Mouse (Mus musculus) adrenal gland, adult 18-20 months (tissue): ENCODE data around the gene Bst2. TPM values are rescaled to one million over a fixed set of nuclear protein-coding genes. Genes with fewer than 3 reads are reported as not detected.

Experiments used
- DNase-seq, 2 experiments: peaks; one replicate each; pipeline ENCODE4 v3.0.0; 2021 to 2022; ENCODE audit warnings: low spot score in 2 of 2
- long read RNA-seq, 2 experiments: library from polyadenylated mRNA; stranded (forward); transcript quantifications; one replicate each; pipeline ENCODE4 v2.0.0; 2021
- total RNA-seq, 2 experiments: library from RNA; stranded (reverse); gene quantifications; 1 replicate in 1 of 2; 2 replicates in 1 of 2; pipeline ENCODE4 v1.2.3; 2021

Bst2 gene
- 10 to 100 TPM; 64.5 to 77.9 TPM for total RNA-seq
- long read RNA-seq, experiment 1, transcript Bst2-201 (5 exons, 792 nt) = major isoform, 21 of 21 reads
- long read RNA-seq, experiment 1, partial matches to known transcripts = 0 of 21 reads
- long read RNA-seq, experiment 1, other reads (novel, unspliced or antisense) = 0 of 21 reads
- long read RNA-seq, experiment 2, transcript Bst2-201 (5 exons, 792 nt) = major isoform, 63 of 66 reads
- long read RNA-seq, experiment 2, partial matches to known transcripts = 2 of 66 reads
- long read RNA-seq, experiment 2, other reads (novel, unspliced or antisense) = 1 of 66 reads

GRCm38 (mm10) chr8:71537028-71537867, at the start of gene Bst2:
Gene Bst2, minus strand, starts transcription at chr8:71537456.
- DNase-seq = peak; percentile 79

DNA sequence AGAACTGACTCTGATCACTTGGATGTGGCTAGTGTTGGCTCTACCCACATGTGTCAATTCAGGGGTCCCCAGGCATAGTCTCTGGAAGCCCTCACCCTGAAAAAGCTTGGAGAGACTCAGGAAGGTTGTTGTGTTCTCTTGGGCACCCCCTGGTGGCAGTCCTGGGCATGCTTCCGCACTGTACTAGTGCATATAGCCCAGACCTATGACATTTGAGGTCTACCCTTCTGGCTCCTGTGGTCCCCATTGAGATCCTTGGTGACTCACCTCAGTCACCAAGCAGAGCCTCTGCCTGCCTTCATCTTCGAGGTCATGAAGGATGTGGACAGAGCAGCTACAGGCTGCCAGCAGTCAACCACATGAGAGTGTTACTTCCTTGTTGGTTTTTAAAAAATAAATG, 49.6 kb upstream of the Bst2 start:
- DNase-seq = peak in 1 of 2 experiments; percentile 60

DNA sequence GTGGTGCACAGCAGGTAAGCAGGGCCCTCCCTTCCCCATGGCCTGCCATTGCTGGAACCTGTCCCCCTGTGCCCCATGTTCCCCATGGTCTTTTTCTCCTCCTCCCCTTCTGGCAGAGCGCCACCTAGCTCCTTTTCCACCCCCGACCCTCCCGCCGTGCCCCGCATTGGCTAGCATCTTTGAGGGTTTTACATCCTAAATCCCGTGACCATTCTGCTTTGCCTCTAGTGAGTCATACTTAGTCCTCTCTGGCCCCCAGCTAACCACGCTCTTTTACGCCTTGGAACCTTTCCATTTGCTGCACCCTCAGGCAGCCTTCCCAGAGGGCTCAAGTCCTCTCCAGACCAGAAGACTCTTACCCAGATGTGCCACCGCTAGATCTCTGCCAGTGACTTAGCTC, 42.9 kb upstream of the Bst2 start:
- no peak for DNase-seq

- DNase-seq = no peak
Observed at GRCm38 (mm10) chr8:71579476-71579875, 42.2 kb upstream of the Bst2 start.

DNA sequence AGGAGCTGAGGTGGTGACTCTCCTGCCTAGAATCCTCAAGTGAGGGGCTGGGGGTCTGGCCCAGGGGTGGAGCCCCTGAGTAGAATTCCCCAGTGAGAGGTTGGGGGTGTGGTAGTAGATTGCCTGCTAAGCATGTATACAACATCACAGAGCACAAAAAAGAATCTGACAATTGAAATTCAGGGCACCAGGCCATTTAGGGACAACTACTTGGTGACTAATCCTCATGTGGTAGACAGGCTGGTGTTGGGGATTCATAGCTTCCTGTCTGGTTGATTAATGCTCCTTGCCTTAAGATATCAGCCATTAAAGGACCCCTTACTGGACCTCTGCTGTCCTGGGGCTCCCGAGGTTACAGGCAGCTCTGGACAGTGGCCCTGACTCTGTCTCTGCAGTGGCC, 41.8 kb upstream of the Bst2 start:
- DNase-seq = no peak

GRCm38 (mm10) chr8:71577856-71578387, 40.7 kb upstream of the Bst2 start:
- no peak for DNase-seq

- DNase-seq = no peak
Observed at GRCm38 (mm10) chr8:71575020-71575419, 37.8 kb upstream of the Bst2 start.

DNA sequence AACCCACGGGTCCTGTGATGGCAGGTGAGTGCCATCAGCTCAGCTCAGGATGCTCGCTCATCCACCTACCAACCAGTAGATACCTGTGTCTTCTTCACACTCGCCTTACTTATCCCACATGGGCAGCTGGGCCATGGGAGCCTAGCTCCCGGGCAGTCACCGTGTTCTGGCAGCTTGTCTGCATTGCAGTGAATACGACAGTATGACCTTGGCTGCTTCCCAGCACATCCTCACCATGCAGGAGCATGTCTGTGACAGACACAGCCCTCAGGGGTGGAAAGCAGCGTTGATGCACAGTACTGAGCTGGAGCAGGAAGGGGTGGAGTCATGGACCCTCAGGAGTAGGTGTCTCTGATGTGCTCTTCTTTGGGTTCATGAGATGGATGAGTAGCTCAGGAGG, 37.2 kb upstream of the Bst2 start:
- no peak for DNase-seq

DNA sequence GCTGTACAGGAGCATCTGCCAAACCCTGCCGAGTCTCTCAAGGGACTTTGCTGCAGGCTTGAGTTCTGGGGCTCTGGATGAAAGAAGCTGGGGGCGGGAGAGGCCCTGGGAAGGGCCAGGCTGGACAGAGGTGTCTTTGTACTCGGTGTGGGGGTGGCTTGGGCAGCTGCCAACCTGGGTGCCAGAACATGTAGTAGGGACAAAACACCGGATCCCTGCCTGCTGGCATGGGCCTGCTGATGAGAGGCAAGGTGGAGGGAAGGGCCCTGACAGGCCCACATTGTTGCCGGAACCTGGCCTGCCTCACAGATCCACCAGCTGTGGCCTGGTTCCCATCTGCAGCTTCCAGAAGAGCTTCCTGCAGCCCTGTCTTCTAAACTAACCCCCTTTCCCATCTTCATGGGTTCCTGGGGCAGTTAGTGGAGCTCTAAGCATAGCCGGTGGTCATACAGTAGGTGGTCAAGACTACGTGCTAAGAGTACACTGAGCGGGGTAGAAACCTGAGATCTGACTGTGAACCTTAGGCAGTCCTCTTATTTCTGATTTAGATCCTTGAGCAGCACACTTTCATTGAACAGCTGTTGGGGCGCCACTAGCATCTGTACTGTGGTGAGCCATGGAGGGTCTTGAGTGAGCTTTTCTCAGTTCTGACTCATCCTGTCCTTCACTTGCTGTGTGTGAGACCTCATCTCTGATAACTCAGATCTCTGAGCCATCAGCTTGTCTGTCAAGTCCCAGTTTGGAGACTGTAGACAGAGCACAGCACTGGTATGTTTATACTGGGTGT, 35.8 kb upstream of the Bst2 start:
- peak in 1 of 2 experiments; percentile 55 for DNase-seq

DNA sequence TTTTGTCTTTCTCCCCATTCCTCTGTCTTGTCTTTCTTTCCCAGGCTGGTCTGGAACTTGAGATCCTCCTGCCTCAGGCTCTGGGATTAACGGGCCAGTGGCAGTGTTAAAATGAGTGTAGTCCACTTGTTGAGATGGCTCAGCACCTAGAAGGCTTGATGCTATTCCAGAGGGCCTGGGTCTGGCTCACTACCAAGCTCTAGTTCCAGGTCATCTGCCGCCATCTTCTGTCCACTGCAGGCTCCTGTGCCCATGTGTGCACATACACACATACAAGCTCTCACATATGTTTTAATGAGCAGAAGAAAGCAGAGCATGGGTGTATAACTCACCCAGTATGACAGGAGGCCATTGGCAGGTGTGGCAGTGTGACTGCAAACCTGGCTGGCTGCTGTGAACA, 34.8 kb upstream of the Bst2 start:
- DNase-seq = no peak

DNA sequence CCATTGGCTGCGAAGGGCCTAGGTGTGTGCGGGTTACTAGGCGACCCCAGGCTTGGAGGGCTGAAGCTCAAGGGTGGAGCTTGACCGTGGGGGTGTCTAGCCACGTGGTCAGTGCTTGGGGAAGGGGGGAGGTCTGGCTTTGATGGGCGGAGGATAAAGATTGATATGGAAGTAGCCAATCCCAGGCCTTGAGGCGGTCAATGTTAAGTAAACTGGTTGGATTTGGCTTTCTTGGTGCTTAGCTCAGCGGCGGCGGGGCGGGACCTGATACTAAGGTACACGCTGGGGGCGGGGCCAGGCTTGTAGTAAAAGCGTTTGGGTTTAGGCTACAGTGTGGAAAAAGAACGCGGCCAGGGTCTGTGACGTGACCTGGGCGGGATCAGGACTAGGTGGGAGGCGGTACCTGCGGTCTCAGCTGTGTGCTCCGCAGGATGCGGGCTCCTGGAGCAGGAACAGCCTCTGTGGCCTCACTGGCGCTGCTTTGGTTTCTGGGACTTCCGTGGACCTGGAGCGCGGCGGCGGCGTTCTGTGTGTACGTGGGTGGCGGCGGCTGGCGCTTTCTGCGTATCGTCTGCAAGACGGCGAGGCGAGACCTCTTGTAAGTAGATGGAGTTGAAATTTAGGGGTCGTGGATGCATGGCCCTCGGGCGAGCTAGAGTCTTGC, 33.2 kb upstream of the Bst2 start:
- peak; percentile 84 to 85 for DNase-seq

GRCm38 (mm10) chr8:71569366-71570290, 32.4 kb upstream of the Bst2 start:
- DNase-seq = peak; percentile 74 to 81

DNA sequence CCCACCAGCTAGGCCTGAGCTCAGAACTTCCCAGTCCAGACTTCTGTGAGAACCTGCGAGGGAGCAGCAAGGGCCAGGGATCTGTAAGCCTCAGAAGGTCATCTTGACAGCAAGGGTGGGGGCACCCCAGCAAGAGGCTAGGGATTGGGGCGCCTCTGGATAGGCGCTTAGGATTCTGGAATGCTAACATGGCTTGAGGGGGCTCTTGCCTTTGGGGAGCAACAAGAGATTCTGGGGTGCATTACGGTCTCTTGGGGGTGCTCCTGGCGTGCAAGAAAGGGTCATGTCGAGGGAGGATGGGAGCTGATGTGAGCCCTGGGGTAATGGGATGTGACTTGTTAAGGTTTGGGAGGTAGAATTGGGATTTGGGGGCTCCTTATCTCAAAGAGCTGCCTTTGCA, 31.7 kb upstream of the Bst2 start:
- peak in 1 of 2 experiments; percentile 50 for DNase-seq

DNA sequence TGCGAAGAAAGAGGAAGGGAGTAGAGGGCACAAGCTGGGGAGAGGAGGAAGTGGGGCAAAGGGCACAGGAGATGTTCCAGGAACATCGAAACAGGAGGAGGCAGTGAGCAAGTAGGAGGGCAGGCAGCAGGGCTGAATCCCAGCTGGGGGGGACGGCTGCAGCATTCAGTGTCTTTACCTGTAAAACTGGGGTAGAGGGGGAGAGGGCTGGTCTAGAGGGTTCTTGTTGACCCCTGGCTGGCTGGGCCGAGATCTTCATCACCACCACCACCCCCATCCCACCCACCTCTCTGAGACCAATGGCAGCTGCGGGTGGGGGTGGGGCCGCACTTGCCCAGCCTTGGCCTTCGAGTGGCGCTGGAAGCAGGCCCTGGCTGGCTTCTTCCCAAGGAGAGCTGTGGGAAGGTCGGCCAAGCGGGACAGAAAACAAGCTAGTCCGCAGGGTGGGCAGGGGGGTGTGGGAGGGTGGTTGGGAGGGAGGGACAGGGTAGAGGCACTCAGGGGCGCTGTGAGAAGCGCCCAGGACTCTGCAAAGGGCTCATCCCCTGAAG, 31.2 kb upstream of the Bst2 start, which contains the start of gene Slc27a1:
Slc27a1 (plus strand) TSS at position 496 of the 551 bp plus-strand sequence.
- peak; percentile 66 to 69 for DNase-seq

- no peak for DNase-seq
Observed at GRCm38 (mm10) chr8:71567587-71567986, 30.3 kb upstream of the Bst2 start.

DNA sequence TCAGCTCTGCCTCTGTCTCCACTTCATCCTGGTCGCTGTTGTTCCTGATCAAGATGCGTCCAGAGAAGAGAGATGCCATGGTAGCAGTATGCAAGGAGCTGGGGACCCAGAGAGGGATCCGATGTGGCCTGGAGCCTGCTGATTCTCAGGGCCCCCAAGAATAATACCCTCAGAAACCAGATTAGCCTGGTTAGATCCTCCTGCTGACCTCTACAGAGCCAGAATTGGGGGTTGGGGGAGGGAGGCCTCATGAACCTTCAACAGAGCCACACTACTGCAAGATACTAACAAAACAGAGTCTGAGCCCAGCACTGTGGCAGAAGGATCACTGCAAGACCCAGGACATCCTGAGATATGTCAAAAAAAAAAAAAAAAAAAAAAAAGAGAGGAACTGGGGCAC, 29.2 kb upstream of the Bst2 start, which contains the start of gene Nxnl1:
Nxnl1 (minus strand) TSS at position 101 of the 400 bp plus-strand sequence.
- DNase-seq = no peak

GRCm38 (mm10) chr8:71563992-71564391, 26.7 kb upstream of the Bst2 start:
- DNase-seq = no peak

DNA sequence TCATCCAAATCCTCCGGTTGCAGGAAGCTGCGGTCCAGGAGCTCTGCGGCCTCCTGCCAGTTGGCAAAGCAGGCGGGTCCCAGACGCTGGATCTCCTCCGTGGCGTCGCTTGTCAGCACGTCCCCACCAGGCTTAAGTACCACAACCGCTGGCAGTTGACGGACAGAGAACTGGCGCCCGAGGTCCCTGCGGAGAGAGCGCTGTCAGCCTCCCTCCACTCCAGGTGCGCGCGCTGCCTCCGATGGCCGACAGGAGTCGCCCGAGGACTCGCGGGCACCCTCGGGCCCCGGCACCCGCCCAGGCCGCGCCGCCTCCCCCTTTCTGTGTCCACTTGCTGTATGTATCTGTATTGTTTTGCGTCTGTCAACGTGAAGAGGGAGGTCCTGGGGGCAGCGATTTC, 25.5 kb upstream of the Bst2 start:
- peak; percentile 88 to 91 for DNase-seq

DNA sequence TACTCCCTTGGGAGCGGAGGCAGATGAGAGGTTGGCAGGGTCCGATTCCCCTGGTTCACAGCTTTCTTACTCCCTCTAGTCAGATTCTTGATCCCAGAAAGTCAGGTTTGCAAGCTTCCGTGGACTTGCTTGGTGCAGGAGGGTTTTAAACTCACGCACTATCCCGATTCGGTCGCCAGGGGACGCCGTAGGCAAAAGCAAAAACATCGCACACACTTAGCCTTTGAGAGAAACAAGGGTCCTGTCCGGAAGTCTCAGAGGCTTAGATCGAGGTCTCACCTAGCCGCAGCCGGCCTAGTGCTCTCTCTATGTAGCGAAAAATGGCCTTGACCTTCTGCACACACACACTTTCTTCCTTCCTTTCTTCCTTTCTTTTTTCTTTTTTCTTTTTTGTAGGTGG, 24.1 kb upstream of the Bst2 start:
- DNase-seq = peak; percentile 54 to 57
